Mouse (Mus musculus) naive thymus-derived CD4-positive, alpha-beta T cell, adult 5 months (primary cell): ENCODE measurements around the gene Tnfaip2. TPM values are rescaled to one million over a fixed set of nuclear protein-coding genes. Genes with fewer than 3 reads are reported as not detected.

Experiments
- polyA plus RNA-seq: library from polyadenylated mRNA; unstranded; fragments of 100-300 nt; shearing (Covaris generic); gene quantifications from one replicate; pipeline ENCODE4 v1.2.1, GENCODE M21; 2017

The Tnfaip2 gene
- polyA plus RNA-seq, result not detected

GRCm38 (mm10) chr12:111442309-111443010 is at the start of gene Tnfaip2:
TSS of gene Tnfaip2 (plus strand) at chr12:111442469.

GRCm38 (mm10) chr12:111406622-111407021 is 35.6 kb upstream of the Tnfaip2 start, which contains the start of gene Lbhd2:
TSS of gene Lbhd2 (plus strand) at chr12:111406809.

GRCm38 (mm10) chr12:111416921-111417779 is 25.1 kb upstream of the Tnfaip2 start, which contains the start of gene Exoc3l4:
TSS of gene Exoc3l4 (plus strand) at chr12:111417017.

DNA sequence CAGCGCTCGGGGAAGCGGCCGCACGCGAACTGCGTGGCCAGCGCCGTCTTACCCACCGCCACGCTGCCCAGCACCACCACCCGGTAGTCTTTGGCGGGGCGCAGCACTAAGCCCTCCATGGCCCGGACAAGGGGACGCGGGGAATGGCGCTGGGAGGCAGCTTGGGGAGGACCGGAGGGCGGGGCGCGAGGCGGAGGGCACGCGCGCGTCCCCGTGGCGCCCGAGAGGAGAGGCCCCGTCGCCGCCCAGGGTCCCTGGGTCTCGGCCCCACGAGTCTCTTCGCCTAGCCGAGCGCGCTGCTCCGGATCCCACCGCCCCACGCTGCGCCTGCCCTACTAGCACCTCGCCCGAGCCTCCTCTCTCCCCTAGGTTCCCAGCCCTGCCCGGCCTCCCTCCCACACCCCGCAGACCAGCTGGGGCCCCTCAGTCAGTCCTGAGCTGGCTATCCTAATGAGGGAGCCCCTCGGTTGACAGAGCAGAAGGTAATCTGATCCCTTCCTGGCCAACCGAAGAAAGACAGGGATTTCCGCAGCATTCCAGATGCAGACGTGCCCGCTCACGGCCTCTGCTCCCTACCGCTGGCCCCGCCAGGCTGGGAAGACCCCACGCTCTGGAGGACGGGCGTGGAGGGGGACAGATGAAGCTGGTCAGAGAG is 43.5 kb downstream of the Tnfaip2 start, which contains the start of gene Gm266:
Gene Gm266 (minus strand): TSS at position 172 of the 655 bp plus-strand sequence.

Other genes starting within 250 kb of the Tnfaip2 start
- not detected for gene Amn, start 171.4 kb upstream of the Tnfaip2 start, polyA plus RNA-seq
- gene Cdc42bpb, start 64.8 kb upstream of the Tnfaip2 start, polyA plus RNA-seq, result not detected
- gene Lbhd2, start 35.7 kb upstream of the Tnfaip2 start, polyA plus RNA-seq, result not detected
- not detected for gene Exoc3l4, start 25.5 kb upstream of the Tnfaip2 start, polyA plus RNA-seq
- not detected for gene Gm266, start 43.4 kb downstream of the Tnfaip2 start, polyA plus RNA-seq
- 1,072 TPM for gene Eif5, start 95.5 kb downstream of the Tnfaip2 start, polyA plus RNA-seq
- gene Mark3, start 132.1 kb downstream of the Tnfaip2 start, polyA plus RNA-seq, result 123 TPM
- gene Ckb, start 229.9 kb downstream of the Tnfaip2 start, polyA plus RNA-seq, result 26.9 TPM
- 15.8 TPM for gene Trmt61a, start 235.6 kb downstream of the Tnfaip2 start, polyA plus RNA-seq